Mouse (Mus musculus): ENCODE measurements around the gene Cnbp.

The Cnbp gene

GRCm38 (mm10) chr6:87850900-87851614 lies at the start of gene Cnbp:
Cnbp (minus strand) TSS chr6:87851106.
- peak; percentile 91 for DNase-seq (ENCODE audit: low read depth, low spot score)

DNA sequence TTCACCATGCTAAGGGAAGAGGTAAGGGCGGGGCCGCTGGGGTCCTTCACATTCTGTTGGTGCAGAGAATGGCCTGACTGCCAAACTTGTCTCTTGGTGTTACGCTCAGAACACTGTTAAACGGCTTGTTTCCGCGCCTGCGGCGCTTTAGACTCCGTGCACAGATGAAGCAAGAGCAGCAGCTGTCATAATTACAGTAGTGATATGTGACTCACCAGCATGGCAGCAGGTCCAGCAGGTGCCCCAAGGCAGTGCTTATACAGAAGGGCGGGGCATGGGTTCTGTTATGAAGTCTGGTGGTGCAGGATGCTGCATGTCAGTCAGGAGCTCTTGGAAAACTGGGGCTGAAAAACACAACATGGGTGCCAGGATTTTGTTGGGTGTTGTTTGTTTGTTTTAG lies 47.1 kb upstream of the Cnbp start:
- DNase-seq (ENCODE audit: low read depth, low spot score), result no peak

- DNase-seq (ENCODE audit: low read depth, low spot score), result no peak
Observed at GRCm38 (mm10) chr6:87893931-87894330, 43.0 kb upstream of the Cnbp start.

GRCm38 (mm10) chr6:87887594-87888233 lies 36.8 kb upstream of the Cnbp start, which contains the start of gene Copg1:
Copg1 (plus strand) TSS chr6:87887814.
- peak; percentile 97 for DNase-seq (ENCODE audit: low read depth, low spot score)

DNA sequence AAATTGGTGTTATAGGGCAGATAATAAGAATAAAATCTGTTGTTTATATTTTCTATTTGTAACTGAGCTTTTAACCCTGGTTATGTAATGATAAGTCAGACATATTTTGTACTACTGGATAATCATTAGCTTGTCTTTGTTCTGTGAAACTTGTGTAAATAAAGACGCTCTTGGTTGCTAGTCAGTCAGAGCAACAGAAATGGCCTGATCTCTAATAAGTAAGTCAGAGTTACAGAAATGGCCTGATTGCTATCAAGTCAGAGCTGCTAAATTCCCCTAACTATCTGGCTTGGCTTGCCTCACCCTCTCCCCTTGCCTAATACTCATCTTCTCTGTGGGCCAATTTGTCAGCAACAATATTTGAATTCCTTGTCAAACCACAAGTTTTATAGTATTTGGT lies 35.8 kb upstream of the Cnbp start:
- DNase-seq (ENCODE audit: low read depth, low spot score), result no peak

- no peak for DNase-seq (ENCODE audit: low read depth, low spot score)
Observed at GRCm38 (mm10) chr6:87882816-87883215, 31.9 kb upstream of the Cnbp start.

DNA sequence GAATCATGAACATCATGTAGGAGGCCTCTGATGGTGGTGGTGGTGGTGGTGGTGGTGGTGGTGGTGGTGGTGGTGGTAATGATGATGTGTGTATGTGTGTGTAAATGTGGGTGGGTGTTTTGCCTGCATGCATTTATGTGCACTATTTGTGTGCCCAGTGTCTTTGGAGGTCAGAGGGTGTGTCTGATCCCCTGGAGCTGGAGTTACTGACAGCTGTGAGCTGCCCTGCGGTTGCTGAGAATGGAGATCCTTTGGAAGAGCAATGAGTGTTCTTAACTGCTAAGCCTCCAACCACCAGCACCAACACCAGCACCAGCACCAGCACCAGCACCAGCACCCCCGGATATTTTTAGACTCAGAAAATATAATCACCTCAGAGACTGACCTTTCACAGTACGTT lies 31.3 kb upstream of the Cnbp start:
- no peak for DNase-seq (ENCODE audit: low read depth, low spot score)

GRCm38 (mm10) chr6:87879628-87880027 lies 28.7 kb upstream of the Cnbp start:
- DNase-seq (ENCODE audit: low read depth, low spot score), result no peak

DNA sequence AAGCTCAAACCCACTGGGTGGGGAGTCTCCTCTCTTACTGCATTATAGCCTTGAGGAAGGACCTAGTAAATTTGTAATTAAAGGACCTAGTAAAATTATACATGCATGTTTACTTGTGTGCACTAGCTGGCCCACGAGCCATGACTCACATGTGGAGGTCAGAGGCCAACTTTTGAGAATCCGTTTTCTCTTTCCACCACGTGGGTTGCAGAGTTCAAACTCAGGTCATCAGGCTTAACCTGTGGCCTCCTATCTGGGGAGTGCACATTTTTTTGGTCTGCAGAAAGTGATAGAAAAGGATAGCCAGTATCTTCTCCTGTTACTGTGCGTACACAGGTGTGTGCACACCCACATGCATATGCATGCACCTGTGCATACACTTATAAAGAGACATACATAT lies 28.1 kb upstream of the Cnbp start:
- DNase-seq (ENCODE audit: low read depth, low spot score), result no peak

DNA sequence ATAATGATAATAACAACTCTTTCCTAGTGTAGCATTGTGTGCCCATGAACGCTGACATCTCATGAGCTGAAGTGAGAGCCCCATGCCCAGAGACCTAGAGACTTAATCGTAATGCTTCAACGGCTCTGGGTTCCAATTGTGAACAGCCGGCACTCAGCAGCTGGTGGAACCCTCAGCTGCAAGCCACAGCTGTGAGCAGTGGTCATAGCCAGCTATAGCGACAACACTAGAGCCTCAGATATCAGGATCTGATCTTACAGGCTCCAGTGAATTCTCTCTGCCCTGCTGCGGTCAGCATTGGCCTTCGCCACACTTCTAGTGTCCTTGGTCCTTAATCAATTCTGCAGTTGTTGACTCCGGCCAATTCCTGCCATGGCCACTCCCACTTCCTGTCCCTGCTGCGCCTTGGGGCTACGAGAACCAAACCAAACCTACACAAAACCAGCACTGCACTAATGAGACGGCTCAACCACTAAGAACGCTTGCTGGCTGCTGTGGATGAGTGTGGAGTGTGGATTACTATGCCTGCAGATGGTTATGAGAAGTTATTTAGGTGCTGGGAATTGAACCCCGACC lies 25.2 kb upstream of the Cnbp start:
- no peak for DNase-seq (ENCODE audit: low read depth, low spot score)

DNA sequence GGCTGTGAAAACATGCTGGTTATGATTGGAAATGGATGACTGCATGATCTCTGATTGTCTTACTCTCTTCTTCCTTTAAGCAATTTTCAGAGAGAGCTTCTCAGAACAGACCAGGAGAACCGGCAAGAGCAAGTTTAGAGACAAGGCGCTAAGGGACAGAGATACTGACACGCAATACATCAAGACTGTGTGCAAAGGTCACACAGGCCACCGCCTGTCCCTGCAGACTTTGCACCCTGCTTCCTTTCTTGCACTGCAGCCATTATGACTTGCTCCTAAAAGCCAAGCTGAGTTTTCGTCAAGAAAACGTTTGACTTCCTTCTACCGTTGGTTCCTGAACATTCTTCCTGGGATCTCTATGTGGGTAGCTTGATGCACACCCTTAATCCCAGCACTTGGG lies 24.7 kb upstream of the Cnbp start:
- DNase-seq (ENCODE audit: low read depth, low spot score), result no peak

GRCm38 (mm10) chr6:87875083-87875482 lies 24.2 kb upstream of the Cnbp start:
- no peak for DNase-seq (ENCODE audit: low read depth, low spot score)

DNA sequence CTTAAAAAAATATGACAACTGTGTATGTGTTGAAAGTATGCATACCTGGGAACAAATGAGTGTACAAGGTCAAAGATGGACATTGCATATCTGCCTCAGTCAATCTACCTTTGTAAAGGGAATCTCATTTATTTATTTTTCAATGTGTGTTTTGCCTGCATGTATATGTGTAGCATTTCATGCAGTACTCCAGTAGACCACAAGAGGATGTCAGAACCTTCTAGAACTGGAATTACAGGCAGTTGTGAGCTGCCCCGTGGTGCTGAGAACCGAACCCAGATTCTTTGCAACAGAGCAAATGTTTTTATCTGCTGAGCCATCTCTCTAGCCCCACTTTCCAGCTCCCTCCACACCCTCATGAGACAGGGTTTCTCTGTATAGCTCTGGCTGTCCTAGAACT lies 23.1 kb upstream of the Cnbp start:
- DNase-seq (ENCODE audit: low read depth, low spot score), result no peak

DNA sequence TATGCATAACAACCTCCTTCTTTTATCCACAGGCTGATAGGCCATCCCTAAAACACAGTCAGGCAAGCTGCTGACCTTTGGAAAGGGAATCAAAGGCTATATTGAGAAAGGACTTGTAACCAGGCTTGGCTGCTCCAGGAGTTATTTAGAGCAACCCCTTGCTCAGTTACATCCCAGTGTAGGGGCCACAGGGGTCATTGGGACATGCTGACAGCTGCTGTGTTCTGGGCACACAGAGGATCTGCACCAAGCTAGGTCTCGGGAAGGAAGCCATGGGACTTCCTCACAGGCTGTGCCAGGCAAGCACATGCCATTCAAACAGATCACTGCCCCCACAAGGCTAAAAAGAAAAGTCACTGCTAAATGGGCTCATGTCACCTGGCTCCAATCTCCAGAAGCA lies 22.2 kb upstream of the Cnbp start:
- DNase-seq (ENCODE audit: low read depth, low spot score), result no peak

DNA sequence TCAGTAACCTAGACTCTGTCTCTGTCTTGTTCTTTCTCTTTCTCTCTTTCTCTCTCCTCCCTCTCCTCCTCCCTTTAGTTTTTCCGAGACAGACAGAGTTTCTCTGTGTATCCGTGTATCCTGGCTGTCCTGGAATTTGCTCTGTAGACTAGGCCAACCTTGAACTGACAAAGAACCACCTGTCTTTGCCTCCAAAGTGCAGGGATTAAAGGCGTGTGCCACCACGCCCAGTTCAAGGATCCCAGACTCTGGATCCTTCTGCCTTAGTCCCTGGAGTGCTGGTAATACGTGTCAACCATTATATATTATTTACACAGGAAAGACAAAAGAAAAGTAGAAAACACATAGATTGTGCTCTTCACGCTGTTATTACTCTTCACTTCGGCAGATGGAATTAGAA lies 20.3 kb upstream of the Cnbp start:
- no peak for DNase-seq (ENCODE audit: low read depth, low spot score)

DNA sequence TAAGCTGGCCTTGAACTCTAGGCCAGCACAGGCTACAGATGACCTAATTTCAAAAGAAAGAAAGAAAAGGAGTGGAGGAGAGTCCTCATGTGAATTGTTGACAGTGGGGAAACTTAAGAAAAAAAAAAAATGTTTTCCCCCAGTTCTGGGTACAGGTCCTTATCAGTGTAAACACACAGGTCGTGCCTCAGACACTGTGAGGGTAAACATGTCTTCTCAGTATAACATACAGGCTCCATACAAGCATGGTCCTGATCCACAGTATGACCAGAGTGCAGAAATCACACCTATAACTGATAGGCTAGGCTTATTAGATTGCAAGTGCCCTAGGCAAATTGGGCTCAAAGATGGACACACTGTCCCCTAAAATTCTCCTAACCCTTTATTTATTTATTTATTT lies 19.5 kb upstream of the Cnbp start:
- no peak for DNase-seq (ENCODE audit: low read depth, low spot score)

GRCm38 (mm10) chr6:87868871-87869506 lies 18.1 kb upstream of the Cnbp start:
- no peak for DNase-seq (ENCODE audit: low read depth, low spot score)

DNA sequence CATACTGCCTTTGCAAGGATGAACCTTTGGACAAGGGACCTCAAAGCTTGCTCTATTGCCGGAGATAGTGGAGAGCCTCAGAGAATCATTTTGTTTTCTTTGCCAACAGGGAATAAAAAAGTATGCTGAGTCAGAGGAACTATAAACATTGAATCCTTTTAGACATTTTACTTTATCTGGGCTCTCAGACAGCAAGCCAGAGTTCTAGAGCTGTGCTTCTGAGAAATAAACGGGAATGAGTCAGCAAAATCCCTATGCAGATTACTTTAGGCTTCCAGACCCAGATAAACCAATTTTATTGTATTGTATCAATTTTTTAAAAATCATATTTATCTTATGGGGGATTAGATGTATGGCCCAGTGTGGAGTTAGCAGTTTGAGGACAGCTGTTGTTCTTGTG lies 16.4 kb upstream of the Cnbp start:
- no peak for DNase-seq (ENCODE audit: low read depth, low spot score)

GRCm38 (mm10) chr6:87866211-87866610 lies 15.3 kb upstream of the Cnbp start:
- no peak for DNase-seq (ENCODE audit: low read depth, low spot score)

DNA sequence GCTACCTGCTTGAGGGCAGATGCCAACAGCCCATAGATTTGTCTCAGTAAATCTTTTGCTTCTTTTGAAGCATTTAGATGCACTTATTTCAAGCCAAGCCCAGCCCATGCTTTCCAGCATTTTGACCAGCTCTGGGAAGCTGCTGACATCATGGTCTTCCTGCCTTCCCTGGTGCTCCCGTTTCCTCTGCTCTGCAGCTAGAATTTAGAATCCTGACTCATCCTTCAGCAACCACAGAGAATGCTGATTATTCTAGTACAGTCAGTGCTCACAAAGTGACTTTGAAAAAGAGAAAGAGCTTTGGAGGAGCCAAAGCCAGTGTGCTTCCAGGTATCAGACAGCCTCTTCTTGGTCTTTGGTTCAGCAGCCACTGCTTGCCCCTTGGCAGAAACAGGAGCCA lies 6.2 kb upstream of the Cnbp start:
- DNase-seq (ENCODE audit: low read depth, low spot score), result no peak

DNA sequence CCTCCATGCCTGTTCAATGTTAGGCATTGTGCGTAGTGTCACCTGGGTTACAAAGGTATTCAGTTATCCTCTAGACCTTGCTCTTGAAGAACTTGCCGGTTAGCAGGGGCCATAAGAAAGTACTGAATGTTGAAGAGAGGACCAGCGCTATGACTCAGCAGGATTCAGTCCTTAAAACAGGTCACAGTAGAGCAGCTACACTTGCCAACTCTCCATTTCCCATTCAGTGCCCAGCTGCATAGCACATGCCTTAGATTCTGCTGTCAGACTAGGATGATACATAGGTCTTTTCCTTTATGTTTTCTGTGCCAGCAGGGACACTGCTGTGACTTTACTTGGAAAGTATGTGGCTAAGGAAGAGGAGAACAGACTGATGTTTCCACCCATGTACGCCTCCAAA lies 2.5 kb upstream of the Cnbp start:
- no peak for DNase-seq (ENCODE audit: low read depth, low spot score)

DNA sequence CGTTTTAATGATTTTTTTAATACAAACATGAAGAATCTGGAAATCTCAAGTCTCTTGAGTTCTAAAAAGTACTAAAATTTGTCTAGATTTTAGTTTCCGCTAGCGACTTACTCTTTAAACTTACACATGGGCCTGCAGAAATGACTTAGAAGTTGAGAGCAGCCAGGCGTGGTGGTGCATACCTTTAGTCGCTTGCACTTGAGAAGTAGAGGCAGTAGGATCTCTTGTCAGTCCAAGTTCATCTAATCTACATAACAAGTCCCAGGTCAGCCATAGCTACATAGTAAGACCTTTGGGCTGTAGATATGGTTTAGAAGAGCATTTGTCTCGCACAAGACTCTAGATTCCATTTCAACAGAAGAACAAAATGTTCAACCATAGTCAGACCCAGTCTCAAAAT lies 965 bp upstream of the Cnbp start:
- DNase-seq (ENCODE audit: low read depth, low spot score), result no peak

All from WW6 (cell line).